Mouse (Mus musculus): ENCODE data around the gene Tmem251. TPM values are rescaled to one million over a fixed set of nuclear protein-coding genes. Genes with fewer than 3 reads are reported as not detected.
A peak's percentile ranks its signal among the peaks of the same experiment; 100 is the strongest.

The Tmem251 gene
- polyA plus RNA-seq, 1 experiment = 1.8 TPM

GRCm38 (mm10) chr12:102722451-102722850 is 21.1 kb upstream of the Tmem251 start:
- Histone ChIP-seq H3K4me1 (ENCODE audit: control insufficient read depth, insufficient read depth, insufficient read length) (no peaks in the 10 kb centered on the region), H3K27me3 (ENCODE audit: control insufficient read depth, insufficient read depth, low read length) (no peaks in the 10 kb centered on the region), H3K36me3 (ENCODE audit: control insufficient read depth, insufficient read depth, low read length) (no peaks in the 10 kb centered on the region), H3K27ac (ENCODE audit: insufficient read depth, low read length) (no peak overlapping the region), H3K4me3 (ENCODE audit: extremely low read depth, insufficient read depth, insufficient read length) (no peak overlapping the region)
- DNase-seq (ENCODE audit: low read depth in 1 of 2, low spot score in 2 of 2) = no peak
- TF ChIP-seq CTCF (IDR thresholded peaks at IDR 0.05; ENCODE audit: extremely low read depth, insufficient read depth, insufficient read length, insufficient replicate concordance) (no peak), POLR2A (IDR thresholded peaks at IDR 0.05; ENCODE audit: low read depth, low read length) (no peak)
- 81% methylated on average over 11 of the region's 11 CpGs for WGBS

- H3K27ac ChIP-seq (ENCODE audit: insufficient read depth, low read length) = no peak overlapping the region
- H3K4me3 ChIP-seq (ENCODE audit: extremely low read depth, insufficient read depth, insufficient read length) = no peak overlapping the region
- no peaks in the 10 kb centered on the region for H3K4me1 ChIP-seq (ENCODE audit: control insufficient read depth, insufficient read depth, insufficient read length)
- 91% methylated on average over 8 of the region's 8 CpGs for WGBS
- no peak for TF ChIP-seq POLR2A (IDR thresholded peaks at IDR 0.05; ENCODE audit: low read depth, low read length)
- no peak for TF ChIP-seq CTCF (IDR thresholded peaks at IDR 0.05; ENCODE audit: extremely low read depth, insufficient read depth, insufficient read length, insufficient replicate concordance)
- H3K36me3 ChIP-seq (ENCODE audit: control insufficient read depth, insufficient read depth, low read length) = no peaks in the 10 kb centered on the region
- H3K27me3 ChIP-seq (ENCODE audit: control insufficient read depth, insufficient read depth, low read length) = no peaks in the 10 kb centered on the region
- DNase-seq (ENCODE audit: low read depth in 1 of 2, low spot score in 2 of 2) = no peak
These were observed 20.6 kb upstream of the Tmem251 start for GRCm38 (mm10) chr12:102722966-102723365.

GRCm38 (mm10) chr12:102723861-102724260 is 19.7 kb upstream of the Tmem251 start:
- WGBS = 71% methylated on average over 6 of the region's 6 CpGs
- Histone ChIP-seq H3K4me3 (ENCODE audit: extremely low read depth, insufficient read depth, insufficient read length) (no peak overlapping the region), H3K27me3 (ENCODE audit: control insufficient read depth, insufficient read depth, low read length) (no peaks in the 10 kb centered on the region), H3K27ac (ENCODE audit: insufficient read depth, low read length) (no peak overlapping the region), H3K36me3 (ENCODE audit: control insufficient read depth, insufficient read depth, low read length) (no peaks in the 10 kb centered on the region), H3K4me1 (ENCODE audit: control insufficient read depth, insufficient read depth, insufficient read length) (no peaks in the 10 kb centered on the region)
- no peak for TF ChIP-seq CTCF (IDR thresholded peaks at IDR 0.05; ENCODE audit: extremely low read depth, insufficient read depth, insufficient read length, insufficient replicate concordance)
- no peak for TF ChIP-seq POLR2A (IDR thresholded peaks at IDR 0.05; ENCODE audit: low read depth, low read length)
- no peak for DNase-seq (ENCODE audit: low read depth in 1 of 2, low spot score in 2 of 2)

GRCm38 (mm10) chr12:102725146-102725545 is 18.4 kb upstream of the Tmem251 start:
- Histone ChIP-seq H3K27me3 (ENCODE audit: control insufficient read depth, insufficient read depth, low read length) (no peaks in the 10 kb centered on the region), H3K4me3 (ENCODE audit: extremely low read depth, insufficient read depth, insufficient read length) (no peak overlapping the region), H3K27ac (ENCODE audit: insufficient read depth, low read length) (no peak overlapping the region), H3K4me1 (ENCODE audit: control insufficient read depth, insufficient read depth, insufficient read length) (peaks cover 2% of the 10 kb centered on the region; the same call in 1 of the 2 replicates), H3K36me3 (ENCODE audit: control insufficient read depth, insufficient read depth, low read length) (no peaks in the 10 kb centered on the region)
- 88% methylated on average over 6 of the region's 6 CpGs for WGBS
- DNase-seq (ENCODE audit: low read depth in 1 of 2, low spot score in 2 of 2) = no peak
- TF ChIP-seq POLR2A (IDR thresholded peaks at IDR 0.05; ENCODE audit: low read depth, low read length) = no peak
- no peak for TF ChIP-seq CTCF (IDR thresholded peaks at IDR 0.05; ENCODE audit: extremely low read depth, insufficient read depth, insufficient read length, insufficient replicate concordance)

- Histone ChIP-seq H3K4me1 (ENCODE audit: control insufficient read depth, insufficient read depth, insufficient read length) (peaks cover 8% of the 10 kb centered on the region; the same call in 1 of the 2 replicates), H3K36me3 (ENCODE audit: control insufficient read depth, insufficient read depth, low read length) (no peaks in the 10 kb centered on the region), H3K27me3 (ENCODE audit: control insufficient read depth, insufficient read depth, low read length) (no peaks in the 10 kb centered on the region), H3K4me3 (ENCODE audit: extremely low read depth, insufficient read depth, insufficient read length) (no peak overlapping the region), H3K27ac (ENCODE audit: insufficient read depth, low read length) (no peak overlapping the region)
- TF ChIP-seq CTCF (IDR thresholded peaks at IDR 0.05; ENCODE audit: extremely low read depth, insufficient read depth, insufficient read length, insufficient replicate concordance) (no peak), POLR2A (IDR thresholded peaks at IDR 0.05; ENCODE audit: low read depth, low read length) (no peak)
- 65% methylated on average over 7 of the region's 7 CpGs for WGBS
- no peak for DNase-seq (ENCODE audit: low read depth in 1 of 2, low spot score in 2 of 2)
These were observed 17.8 kb upstream of the Tmem251 start for GRCm38 (mm10) chr12:102725761-102726175.

- Histone ChIP-seq H3K36me3 (ENCODE audit: control insufficient read depth, insufficient read depth, low read length) (no peaks in the 10 kb centered on the region), H3K4me1 (ENCODE audit: control insufficient read depth, insufficient read depth, insufficient read length) (peaks cover 10% of the 10 kb centered on the region; the same call in 1 of the 2 replicates), H3K27ac (ENCODE audit: insufficient read depth, low read length) (no peak overlapping the region), H3K4me3 (ENCODE audit: extremely low read depth, insufficient read depth, insufficient read length) (peak overlapping the region; percentile 25; the same call in 1 of the 2 replicates), H3K27me3 (ENCODE audit: control insufficient read depth, insufficient read depth, low read length) (no peaks in the 10 kb centered on the region)
- WGBS = 51% methylated on average over 26 of the region's 26 CpGs
- peak in 1 of 2 experiments; percentile 40 for DNase-seq (ENCODE audit: low read depth in 1 of 2, low spot score in 2 of 2)
- TF ChIP-seq POLR2A (IDR thresholded peaks at IDR 0.05; ENCODE audit: low read depth, low read length) = no peak
- no peak for TF ChIP-seq CTCF (IDR thresholded peaks at IDR 0.05; ENCODE audit: extremely low read depth, insufficient read depth, insufficient read length, insufficient replicate concordance)
These were observed 13.4 kb upstream of the Tmem251 start for GRCm38 (mm10) chr12:102729855-102730797.

Measured in spleen, adult 2 months (tissue).